Mouse (Mus musculus) forebrain, postnatal 0 days (tissue): ENCODE data around the gene Cacnb2. TPM values are rescaled to one million over a fixed set of nuclear protein-coding genes. Genes with fewer than 3 reads are reported as not detected.
A peak's percentile ranks its signal among the peaks of the same experiment; 100 is the strongest.

Experiments used
- ATAC-seq: fragments of 200-750 bp; cut with Nextera tagmentation; 2 replicates; pipeline ENCODE4 v1.8.0; 2017; ENCODE audit warnings: mild to moderate bottlenecking, moderate library complexity
- DNase-seq: peaks from one replicate; pipeline ENCODE4 v3.0.0-alpha.2; 2015
- H3K27ac ChIP-seq: fragments of 300-500 bp; sonication (generic); 2 replicates; pipeline ENCODE4 v1.5.1; 2014; ENCODE audit warnings: low read depth, mild to moderate bottlenecking, antibody characterized with exemption, low read length, moderate library complexity, mixed read lengths
- H3K27me3 ChIP-seq: fragments of 300-500 bp; sonication (generic); 2 replicates; pipeline ENCODE4 v1.6.1; 2014; ENCODE audit warnings: mild to moderate bottlenecking, low read length, mixed read lengths; ENCODE audit not compliant: insufficient read depth
- H3K36me3 ChIP-seq: fragments of 300-500 bp; sonication (generic); 2 replicates; pipeline ENCODE4 v1.6.1; 2014; ENCODE audit warnings: mild to moderate bottlenecking, moderate library complexity; ENCODE audit not compliant: insufficient read depth
- H3K4me1 ChIP-seq: fragments of 300-500 bp; sonication (generic); 2 replicates; pipeline ENCODE4 v1.6.1; 2014; ENCODE audit warnings: antibody characterized with exemption; ENCODE audit not compliant: insufficient read depth
- H3K4me2 ChIP-seq: fragments of 300-500 bp; sonication (generic); 2 replicates; pipeline ENCODE4 v1.6.1; 2014; ENCODE audit warnings: low read depth, mild to moderate bottlenecking, moderate library complexity
- H3K4me3 ChIP-seq: fragments of 300-500 bp; sonication (generic); 2 replicates; pipeline ENCODE4 v1.5.1; 2014; ENCODE audit warnings: low read depth, low read length, mixed read lengths
- H3K9ac ChIP-seq: fragments of 300-500 bp; sonication (generic); 2 replicates; pipeline ENCODE4 v1.6.1; 2014; ENCODE audit warnings: mild to moderate bottlenecking
- H3K9me3 ChIP-seq: fragments of 300-500 bp; sonication (generic); 2 replicates; pipeline ENCODE4 v1.6.1; 2016; ENCODE audit warnings: low read length
- CTCF ChIP-seq: sonication (generic); IDR thresholded peaks from 2 replicates; pipeline ENCODE4 v1.5.1; 2016; ENCODE audit warnings: antibody characterized with exemption, control low read depth, low read depth
- WGBS: fragments of 180-500 bp; shearing (Covaris S2); extraction: QIAGEN DNeasy Blood & Tissue Kit; methylation state at CpG from one replicate; pipeline ENCODE4 v1.1.7; 2014; 5-methylcytosine and 5-hydroxymethylcytosine counted together
- polyA plus RNA-seq: library from polyadenylated mRNA; unstranded; fragments of >200 nt; fragmentation: Nextera tagmentation; extraction: Ambion mirVana; gene quantifications from 2 replicates; pipeline ENCODE4 v1.2.1, GENCODE M21; 2015
- total RNA-seq: library from RNA; depleted of rRNA; stranded (reverse); fragments of >200 nt; gene quantifications from 2 replicates; pipeline ENCODE4 v1.2.3, GENCODE M21; 2014

The Cacnb2 gene
- total and polyA plus RNA-seq, 2 experiments from 2014 or later: 4.8 to 20.4 TPM

- no peak overlapping the region for H3K4me2 ChIP-seq
- H3K27ac ChIP-seq: no peak overlapping the region
- DNase-seq (no peak), ATAC-seq (no peak)
- no peak overlapping the region for H3K9ac ChIP-seq
- H3K4me1 ChIP-seq: no peaks in the 10 kb centered on the region
- WGBS: 84% methylated on average over 5 of the region's 5 CpGs
- H3K27me3 ChIP-seq: no peaks in the 10 kb centered on the region
- no peaks in the 10 kb centered on the region for H3K9me3 ChIP-seq
- no peak overlapping the region for H3K4me3 ChIP-seq
- H3K36me3 ChIP-seq: no peaks in the 10 kb centered on the region
- no peak for TF ChIP-seq CTCF
Measured at GRCm38 (mm10) chr2:14834700-14835317, 231.9 kb downstream of the Cacnb2 start.

GRCm38 (mm10) chr2:14841272-14841671 is 238.4 kb downstream of the Cacnb2 start:
- H3K27ac ChIP-seq: no peak overlapping the region
- ATAC-seq: no peak
- 48% methylated on average over 1 of the region's 1 CpGs for WGBS
- no peak for DNase-seq
- H3K36me3 ChIP-seq: no peaks in the 10 kb centered on the region
- no peaks in the 10 kb centered on the region for H3K27me3 ChIP-seq
- H3K9me3 ChIP-seq: no peaks in the 10 kb centered on the region
- H3K4me1 ChIP-seq: no peaks in the 10 kb centered on the region
- H3K4me2 ChIP-seq: no peak overlapping the region
- H3K9ac ChIP-seq: no peak overlapping the region
- TF ChIP-seq CTCF: no peak
- H3K4me3 ChIP-seq: no peak overlapping the region

- DNase-seq (peak; percentile 54), ATAC-seq (peak; percentile 90)
- Histone ChIP-seq H3K4me2 (no peak overlapping the region), H3K36me3 (no peaks in the 10 kb centered on the region), H3K9me3 (no peaks in the 10 kb centered on the region), H3K9ac (no peak overlapping the region), H3K4me3 (no peak overlapping the region), H3K27ac (no peak overlapping the region), H3K27me3 (no peaks in the 10 kb centered on the region), H3K4me1 (no peaks in the 10 kb centered on the region)
- no peak for TF ChIP-seq CTCF
- WGBS: 58% methylated on average over 1 of the region's 1 CpGs
Measured at GRCm38 (mm10) chr2:14846727-14847126, 243.8 kb downstream of the Cacnb2 start.

GRCm38 (mm10) chr2:14847188-14847587 is 244.3 kb downstream of the Cacnb2 start:
- DNase-seq: no peak
- H3K9me3 ChIP-seq: no peaks in the 10 kb centered on the region
- WGBS: 98% methylated on average over 1 of the region's 1 CpGs
- H3K4me1 ChIP-seq: no peaks in the 10 kb centered on the region
- H3K9ac ChIP-seq: no peak overlapping the region
- no peak overlapping the region for H3K4me2 ChIP-seq
- no peaks in the 10 kb centered on the region for H3K27me3 ChIP-seq
- TF ChIP-seq CTCF: no peak
- H3K27ac ChIP-seq: no peak overlapping the region
- no peaks in the 10 kb centered on the region for H3K36me3 ChIP-seq
- H3K4me3 ChIP-seq: no peak overlapping the region
- ATAC-seq: peak; percentile 43

GRCm38 (mm10) chr2:14850831-14851230 is 247.9 kb downstream of the Cacnb2 start:
- H3K9me3 ChIP-seq: no peaks in the 10 kb centered on the region
- no peak for TF ChIP-seq CTCF
- no peaks in the 10 kb centered on the region for H3K4me1 ChIP-seq
- no peak overlapping the region for H3K9ac ChIP-seq
- DNase-seq: no peak
- H3K4me3 ChIP-seq: no peak overlapping the region
- no peak for ATAC-seq
- H3K27ac ChIP-seq: no peak overlapping the region
- no peak overlapping the region for H3K4me2 ChIP-seq
- no peaks in the 10 kb centered on the region for H3K27me3 ChIP-seq
- 82% methylated on average over 1 of the region's 1 CpGs for WGBS
- H3K36me3 ChIP-seq: no peaks in the 10 kb centered on the region

- Histone ChIP-seq H3K9ac (no peak overlapping the region), H3K4me1 (no peaks in the 10 kb centered on the region), H3K27me3 (no peaks in the 10 kb centered on the region), H3K4me3 (no peak overlapping the region), H3K9me3 (no peaks in the 10 kb centered on the region), H3K27ac (no peak overlapping the region), H3K4me2 (no peak overlapping the region), H3K36me3 (no peaks in the 10 kb centered on the region)
- WGBS: 82% methylated on average over 1 of the region's 1 CpGs
- DNase-seq (no peak), ATAC-seq (no peak)
- peak; percentile 37 for TF ChIP-seq CTCF
Measured at GRCm38 (mm10) chr2:14851383-14851782, 248.5 kb downstream of the Cacnb2 start.

GRCm38 (mm10) chr2:14854054-14854453 is 251.2 kb downstream of the Cacnb2 start:
- Histone ChIP-seq H3K4me1 (no peaks in the 10 kb centered on the region), H3K36me3 (no peaks in the 10 kb centered on the region), H3K27me3 (no peaks in the 10 kb centered on the region), H3K9me3 (no peaks in the 10 kb centered on the region), H3K4me2 (no peak overlapping the region), H3K4me3 (no peak overlapping the region), H3K27ac (no peak overlapping the region), H3K9ac (no peak overlapping the region)
- 92% methylated on average over 2 of the region's 2 CpGs for WGBS
- TF ChIP-seq CTCF: no peak
- DNase-seq: no peak
- ATAC-seq: no peak
